Mouse (Mus musculus) hematopoietic stem cell, adult 5-6 weeks (primary cell): ENCODE results near the gene Ncoa5. TPM values are rescaled to one million over a fixed set of nuclear protein-coding genes. Genes with fewer than 3 reads are reported as not detected.

Source experiments
- ATAC-seq, 2 experiments: fragments of 125-278 bp in 1 of 2; replicated peaks in 1 of 2; 2 replicates each; pipeline ENCODE4 v1.8.0; 2016 to 2017; ENCODE audit warnings: inconsistent platforms in 2 of 2, mild to moderate bottlenecking in 2 of 2, moderate number of reproducible peaks in 2 of 2, low read depth in 1 of 2, moderate TSS enrichment in 1 of 2; ENCODE audit not compliant: low FRiP score in 2 of 2, poor library complexity in 2 of 2, severe bottlenecking in 2 of 2, insufficient read depth in 1 of 2, low TSS enrichment in 1 of 2
- total RNA-seq: library from RNA; stranded (forward); fragments of 172-1452, 232-1000 nt; gene quantifications from 2 replicates; pipeline ENCODE4 v1.2.3, GENCODE M21; 2017

Gene Ncoa5
- total RNA-seq, 1 experiment from 2014 or later = 58.0 TPM

GRCm38 (mm10) chr2:164950501-164950900 lies 84.2 kb downstream of the Ncoa5 start:
- ATAC-seq = no peak; a peak in 1 of 4 replicates

Other genes starting within 250 kb of the Ncoa5 start
- gene Snx21, start 249.0 kb downstream of the Ncoa5 start, total RNA-seq = 2.0 and 2.2 TPM in 2 replicates
- gene Acot8, start 230.0 kb downstream of the Ncoa5 start, total RNA-seq = 7.5 and 28.1 TPM in 2 replicates
- 2.5 and 4.1 TPM in 2 replicates for gene Zswim3, start 229.8 kb downstream of the Ncoa5 start, total RNA-seq
- 1.9 and 2.4 TPM in 2 replicates for gene Zswim1, start 212.2 kb downstream of the Ncoa5 start, total RNA-seq
- not detected in 2 replicates for gene Spata25, start 206.3 kb downstream of the Ncoa5 start, total RNA-seq
- gene Ctsa, start 202.0 kb downstream of the Ncoa5 start, total RNA-seq = 53.0 and 74.2 TPM in 2 replicates
- 2.1 TPM in 1 of 2 replicates, not detected in the other for gene Neurl2, start 201.4 kb downstream of the Ncoa5 start, total RNA-seq
- 0.55 and 0.56 TPM in 2 replicates for gene Pltp, start 177.2 kb downstream of the Ncoa5 start, total RNA-seq
- 19.7 and 23.4 TPM in 2 replicates for gene Pcif1, start 155.6 kb downstream of the Ncoa5 start, total RNA-seq
- gene Zfp335, start 123.1 kb downstream of the Ncoa5 start, total RNA-seq = 6.6 and 10.5 TPM in 2 replicates
- gene Mmp9, start 94.1 kb downstream of the Ncoa5 start, total RNA-seq = 15.3 and 37.5 TPM in 2 replicates
- gene Slc12a5, start 74.1 kb downstream of the Ncoa5 start, total RNA-seq = 0.45 and 0.63 TPM in 2 replicates
- gene Cd40, start 20.8 kb upstream of the Ncoa5 start, total RNA-seq = 0.94 and 3.4 TPM in 2 replicates
- gene 1700025C18Rik, start 55.9 kb upstream of the Ncoa5 start, total RNA-seq = not detected in 2 replicates
- not detected in 2 replicates for gene Cdh22, start 200.0 kb upstream of the Ncoa5 start, total RNA-seq